Mouse (Mus musculus) forebrain, embryonic 10.5 days (tissue): Measurements from ENCODE around the gene Card11. TPM values are rescaled to one million over a fixed set of nuclear protein-coding genes. Genes with fewer than 3 reads are reported as not detected.

Source experiments
- DNase-seq: peaks from one replicate; pipeline ENCODE4 v3.0.0-alpha.2; 2017; ENCODE audit warnings: low spot score; ENCODE audit errors: extremely low spot score
- H3K27ac ChIP-seq: fragments of 300-500 bp; sonication (generic); 2 replicates; pipeline ENCODE4 v1.5.1; 2016; ENCODE audit warnings: mild to moderate bottlenecking
- H3K27me3 ChIP-seq: fragments of 300-500 bp; sonication (generic); 2 replicates; pipeline ENCODE4 v1.6.1; 2016; ENCODE audit warnings: mild to moderate bottlenecking; ENCODE audit not compliant: poor library complexity, severe bottlenecking
- H3K36me3 ChIP-seq: fragments of 300-500 bp; sonication (generic); replicated peaks from 2 replicates; pipeline ENCODE4 v1.6.1; 2016; ENCODE audit warnings: mild to moderate bottlenecking, moderate library complexity
- H3K4me1 ChIP-seq: fragments of 300-500 bp; sonication (generic); 2 replicates; pipeline ENCODE4 v1.6.1; 2016
- H3K4me3 ChIP-seq: fragments of 300-500 bp; sonication (generic); 2 replicates; pipeline ENCODE4 v1.5.1; 2016; ENCODE audit warnings: mild to moderate bottlenecking, moderate library complexity
- H3K9me3 ChIP-seq: fragments of 300-500 bp; sonication (generic); 2 replicates; pipeline ENCODE4 v1.6.1; 2016; ENCODE audit warnings: mild to moderate bottlenecking, moderate library complexity
- WGBS: fragments of 180-500 bp; shearing (Covaris S2); methylation state at CpG from one replicate; pipeline ENCODE4 v1.1.7; 2016; 5-methylcytosine and 5-hydroxymethylcytosine counted together
- polyA plus RNA-seq: library from polyadenylated mRNA; unstranded; fragments of >200 nt; fragmentation: Nextera tagmentation; extraction: Ambion mirVana; gene quantifications from 2 replicates; pipeline ENCODE4 v1.2.1, GENCODE M21; 2016

The Card11 gene
- not detected in 2 replicates for polyA plus RNA-seq

- no peak within 1 kb of the TSS for H3K27ac ChIP-seq
- H3K27me3 ChIP-seq, result no peaks in the 10 kb centered on the region
- H3K9me3 ChIP-seq, result no peaks in the 10 kb centered on the region
- 75% methylated on average over 10 of the region's 10 CpGs for WGBS
- DNase-seq, result no peak
- H3K36me3 ChIP-seq, result no peaks in the 10 kb centered on the region
- H3K4me3 ChIP-seq, result no peak within 1 kb of the TSS
- H3K4me1 ChIP-seq, result no peaks in the 10 kb centered on the region
Observed at GRCm38 (mm10) chr5:141000349-141000748, at the start of gene Card11. Gene Card11 (minus strand): TSS chr5:141000582.

- Histone ChIP-seq H3K27ac (peak overlapping the region; percentile 51; the same call in 1 of the 2 replicates), H3K9me3 (peaks cover 12% of the 10 kb centered on the region; the same call in 1 of the 2 replicates), H3K4me1 (peaks cover 11% of the 10 kb centered on the region), H3K4me3 (no peak overlapping the region), H3K27me3 (no peaks in the 10 kb centered on the region), H3K36me3 (no peaks in the 10 kb centered on the region)
- WGBS, result 80% methylated on average over 13 of the region's 13 CpGs
- no peak for DNase-seq
Observed at GRCm38 (mm10) chr5:141047651-141048218, 47.4 kb upstream of the Card11 start.

- no peaks in the 10 kb centered on the region for H3K9me3 ChIP-seq
- H3K27me3 ChIP-seq, result no peaks in the 10 kb centered on the region
- peaks cover 11% of the 10 kb centered on the region for H3K4me1 ChIP-seq
- H3K4me3 ChIP-seq, result no peak overlapping the region
- no peaks in the 10 kb centered on the region for H3K36me3 ChIP-seq
- H3K27ac ChIP-seq, result no peak overlapping the region
- DNase-seq, result no peak
- WGBS, result 89% methylated on average over 9 of the region's 9 CpGs
Observed at GRCm38 (mm10) chr5:141044976-141045375, 44.6 kb upstream of the Card11 start.

- no peaks in the 10 kb centered on the region for H3K9me3 ChIP-seq
- DNase-seq, result no peak
- WGBS, result 75% methylated on average over 19 of the region's 19 CpGs
- no peaks in the 10 kb centered on the region for H3K36me3 ChIP-seq
- no peak overlapping the region for H3K27ac ChIP-seq
- H3K4me1 ChIP-seq, result peaks cover 13% of the 10 kb centered on the region
- H3K4me3 ChIP-seq, result no peak overlapping the region
- no peaks in the 10 kb centered on the region for H3K27me3 ChIP-seq
Observed at GRCm38 (mm10) chr5:141043654-141044447, 43.5 kb upstream of the Card11 start.

GRCm38 (mm10) chr5:141042406-141042805 lies 42.0 kb upstream of the Card11 start:
- H3K36me3 ChIP-seq, result no peaks in the 10 kb centered on the region
- H3K4me3 ChIP-seq, result no peak overlapping the region
- H3K27me3 ChIP-seq, result no peaks in the 10 kb centered on the region
- peaks cover 6% of the 10 kb centered on the region for H3K4me1 ChIP-seq
- no peaks in the 10 kb centered on the region for H3K9me3 ChIP-seq
- no peak overlapping the region for H3K27ac ChIP-seq
- 89% methylated on average over 4 of the region's 4 CpGs for WGBS
- DNase-seq, result no peak

- Histone ChIP-seq H3K9me3 (no peaks in the 10 kb centered on the region), H3K27ac (no peak overlapping the region), H3K36me3 (no peaks in the 10 kb centered on the region), H3K4me3 (no peak overlapping the region), H3K4me1 (peaks cover 8% of the 10 kb centered on the region), H3K27me3 (no peaks in the 10 kb centered on the region)
- 80% methylated on average over 9 of the region's 9 CpGs for WGBS
- DNase-seq, result no peak
Observed at GRCm38 (mm10) chr5:141040846-141041245, 40.5 kb upstream of the Card11 start.

- no peak overlapping the region for H3K4me3 ChIP-seq
- H3K27ac ChIP-seq, result no peak overlapping the region
- 60% methylated on average over 1 of the region's 1 CpGs for WGBS
- no peak for DNase-seq
- no peaks in the 10 kb centered on the region for H3K9me3 ChIP-seq
- peaks cover 7% of the 10 kb centered on the region for H3K4me1 ChIP-seq
- H3K36me3 ChIP-seq, result no peaks in the 10 kb centered on the region
- no peaks in the 10 kb centered on the region for H3K27me3 ChIP-seq
Observed at GRCm38 (mm10) chr5:141038342-141038741, 38.0 kb upstream of the Card11 start.

GRCm38 (mm10) chr5:141035346-141035745 lies 35.0 kb upstream of the Card11 start:
- Histone ChIP-seq H3K27ac (no peak overlapping the region), H3K27me3 (no peaks in the 10 kb centered on the region), H3K36me3 (no peaks in the 10 kb centered on the region), H3K4me1 (peaks cover 7% of the 10 kb centered on the region), H3K4me3 (no peak overlapping the region), H3K9me3 (no peaks in the 10 kb centered on the region)
- WGBS, result 93% methylated on average over 6 of the region's 6 CpGs
- DNase-seq, result no peak

GRCm38 (mm10) chr5:141034301-141034700 lies 33.9 kb upstream of the Card11 start:
- Histone ChIP-seq H3K4me3 (no peak overlapping the region), H3K27me3 (no peaks in the 10 kb centered on the region), H3K4me1 (peaks cover 7% of the 10 kb centered on the region), H3K27ac (no peak overlapping the region), H3K9me3 (no peaks in the 10 kb centered on the region), H3K36me3 (no peaks in the 10 kb centered on the region)
- 72% methylated on average over 3 of the region's 3 CpGs for WGBS
- DNase-seq, result no peak

- no peak overlapping the region for H3K27ac ChIP-seq
- WGBS, result 82% methylated on average over 1 of the region's 1 CpGs
- H3K27me3 ChIP-seq, result no peaks in the 10 kb centered on the region
- peaks cover 5% of the 10 kb centered on the region; the same call in 1 of the 2 replicates for H3K4me1 ChIP-seq
- H3K4me3 ChIP-seq, result no peak overlapping the region
- no peaks in the 10 kb centered on the region for H3K9me3 ChIP-seq
- no peaks in the 10 kb centered on the region for H3K36me3 ChIP-seq
- DNase-seq, result no peak
Observed at GRCm38 (mm10) chr5:141033001-141033400, 32.6 kb upstream of the Card11 start.

GRCm38 (mm10) chr5:141029364-141029763 lies 29.0 kb upstream of the Card11 start:
- Histone ChIP-seq H3K27ac (no peak overlapping the region), H3K27me3 (no peaks in the 10 kb centered on the region), H3K4me1 (no peaks in the 10 kb centered on the region), H3K36me3 (no peaks in the 10 kb centered on the region), H3K4me3 (no peak overlapping the region), H3K9me3 (no peaks in the 10 kb centered on the region)
- no peak for DNase-seq
- 97% methylated on average over 2 of the region's 2 CpGs for WGBS

- WGBS, result 94% methylated on average over 3 of the region's 3 CpGs
Observed at GRCm38 (mm10) chr5:141025635-141026034, 25.3 kb upstream of the Card11 start.

GRCm38 (mm10) chr5:141024435-141024834 lies 24.1 kb upstream of the Card11 start:
- no peaks in the 10 kb centered on the region for H3K27me3 ChIP-seq
- no peaks in the 10 kb centered on the region for H3K36me3 ChIP-seq
- peaks cover 16% of the 10 kb centered on the region; the same call in 1 of the 2 replicates for H3K9me3 ChIP-seq
- H3K27ac ChIP-seq, result no peak overlapping the region
- no peaks in the 10 kb centered on the region for H3K4me1 ChIP-seq
- DNase-seq, result no peak
- H3K4me3 ChIP-seq, result no peak overlapping the region
- WGBS, result 64% methylated on average over 5 of the region's 5 CpGs

More at GRCm38 (mm10) chr5:141025635-141026034, 25.3 kb upstream of the Card11 start:
- peaks cover 16% of the 10 kb centered on the region; the same call in 1 of the 2 replicates for H3K9me3 ChIP-seq
- no peaks in the 10 kb centered on the region for H3K27me3 ChIP-seq
- no peaks in the 10 kb centered on the region for H3K4me1 ChIP-seq
- H3K4me3 ChIP-seq, result no peak overlapping the region
- H3K27ac ChIP-seq, result no peak overlapping the region
- H3K36me3 ChIP-seq, result no peaks in the 10 kb centered on the region
- DNase-seq, result no peak
